Mouse (Mus musculus) brain, embryonic 14.5 days (tissue): ENCODE results near the gene G530012D18Rik.
"Not testable (repeated sequence)": the region's sequence is repeated elsewhere in the genome, so short reads cannot be mapped to it uniquely, and the experiment has no call there.

Source experiments
- CTCF ChIP-seq: fragments of 200-500 bp; IDR thresholded peaks from 2 replicates; pipeline ENCODE4 v1.5.1; 2012; ENCODE audit warnings: inconsistent platforms, mild to moderate bottlenecking, moderate library complexity, borderline replicate concordance; ENCODE audit not compliant: insufficient read depth, insufficient read length; ENCODE audit errors: extremely low read depth
- POLR2A ChIP-seq: fragments of 200-500 bp; IDR thresholded peaks from 2 replicates; pipeline ENCODE4 v1.6.1; 2012; ENCODE audit warnings: mild to moderate bottlenecking, inconsistent platforms, borderline replicate concordance; ENCODE audit not compliant: poor library complexity, insufficient read depth, insufficient read length, severe bottlenecking; ENCODE audit errors: extremely low read depth

DNA sequence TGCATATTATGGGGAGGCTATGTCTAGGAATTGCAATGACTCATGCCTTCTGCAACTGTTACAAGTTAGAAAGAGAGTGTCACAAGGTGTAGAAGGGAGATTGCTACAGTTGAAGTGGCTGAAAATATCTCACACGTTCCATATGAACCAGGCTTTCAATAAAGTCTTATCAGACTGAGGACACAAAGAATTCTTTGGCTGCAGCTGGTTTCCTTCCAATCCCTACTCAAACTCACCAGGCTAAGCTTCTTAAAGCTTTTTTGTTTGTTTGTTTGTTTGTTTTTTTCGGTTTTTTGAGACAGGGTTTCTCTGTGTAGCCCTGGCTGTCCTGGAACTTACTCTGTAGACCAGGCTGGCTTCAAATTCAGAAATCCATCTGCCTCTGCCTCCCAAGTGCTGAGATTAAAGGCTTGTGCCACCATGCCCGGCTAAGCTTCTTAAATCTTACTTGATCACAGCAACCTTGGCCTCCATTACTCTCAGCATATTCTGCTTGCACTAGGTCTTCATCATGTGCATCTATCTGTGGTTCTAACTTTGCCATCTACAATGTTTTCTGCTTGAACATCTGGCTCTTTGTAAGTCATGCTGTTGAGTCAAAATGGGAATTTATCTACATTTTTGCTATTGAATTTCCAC is 3.0 kb downstream of the G530012D18Rik start:
- not testable (repeated sequence) for TF ChIP-seq CTCF, POLR2A
